Mouse (Mus musculus) stomach, postnatal 0 days (tissue): ENCODE measurements at regions not wholly inside any gene's neighbourhood (a gene's known extent, or its start where the extent isn't known, plus 50 kb on each side); places are given as distances from the start of the nearest gene placed in this dataset.

Experiments
- CTCF ChIP-seq: IDR thresholded peaks from 2 replicates; pipeline ENCODE4 v1.5.1; 2016; ENCODE audit warnings: antibody characterized with exemption, low read depth, mild to moderate bottlenecking, moderate library complexity
- EP300 ChIP-seq: optimal IDR thresholded peaks from 2 replicates; pipeline ENCODE3; 2016; ENCODE audit warnings: antibody characterized with exemption

DNA sequence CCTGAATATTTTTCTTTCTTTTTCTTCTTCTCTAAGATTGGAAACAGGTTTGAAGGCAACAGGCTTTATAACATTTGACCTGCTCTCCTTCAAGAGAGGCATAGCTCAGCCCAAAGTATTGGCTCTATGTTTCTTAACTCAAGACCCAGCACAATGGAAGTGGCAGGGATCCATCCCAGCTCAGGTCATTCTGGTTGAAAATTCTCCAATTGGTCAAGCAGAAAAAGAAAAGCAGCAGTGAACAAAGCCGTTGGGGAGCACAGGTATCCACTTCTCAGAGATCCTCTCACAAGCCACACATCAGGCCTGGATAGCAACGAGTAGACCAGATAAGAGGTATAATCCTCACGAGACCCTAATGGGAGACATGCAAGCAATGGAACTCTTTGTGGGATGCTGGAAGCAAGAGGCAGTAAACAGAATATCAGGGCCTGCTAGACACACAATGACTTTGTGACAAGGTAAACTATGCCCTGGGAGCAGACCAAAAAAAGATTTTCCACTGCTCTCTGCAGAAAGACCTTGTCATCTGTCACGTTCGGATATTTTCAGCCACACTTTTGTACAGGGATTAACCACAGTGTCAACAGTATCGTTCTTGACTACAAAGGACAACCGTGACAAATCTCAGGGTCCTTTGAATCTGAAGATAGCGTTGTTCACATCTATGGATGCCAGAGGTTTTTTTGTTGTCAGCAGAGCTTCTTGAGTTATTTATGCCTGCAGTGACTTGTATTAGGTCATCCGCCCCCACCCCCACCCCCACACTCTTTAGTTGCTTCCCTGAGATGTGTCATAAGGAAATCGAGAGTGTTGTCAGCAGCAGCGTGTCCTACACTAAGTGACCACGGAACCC lies 54.7 kb upstream of the Scrg1 start:
- TF ChIP-seq CTCF, result no peak
- no peak for TF ChIP-seq EP300
